Mouse (Mus musculus): ENCODE data around the gene Urgcp. TPM values are rescaled to one million over a fixed set of nuclear protein-coding genes. Genes with fewer than 3 reads are reported as not detected.
"Not testable (repeated sequence)": the region's sequence is repeated elsewhere in the genome, so short reads cannot be mapped to it uniquely, and the experiment has no call there.

The Urgcp gene
- 4.1 and 4.5 TPM in 2 replicates for total RNA-seq (2015)
- 7.0 and 7.1 TPM in 2 replicates for total RNA-seq (2017)

DNA sequence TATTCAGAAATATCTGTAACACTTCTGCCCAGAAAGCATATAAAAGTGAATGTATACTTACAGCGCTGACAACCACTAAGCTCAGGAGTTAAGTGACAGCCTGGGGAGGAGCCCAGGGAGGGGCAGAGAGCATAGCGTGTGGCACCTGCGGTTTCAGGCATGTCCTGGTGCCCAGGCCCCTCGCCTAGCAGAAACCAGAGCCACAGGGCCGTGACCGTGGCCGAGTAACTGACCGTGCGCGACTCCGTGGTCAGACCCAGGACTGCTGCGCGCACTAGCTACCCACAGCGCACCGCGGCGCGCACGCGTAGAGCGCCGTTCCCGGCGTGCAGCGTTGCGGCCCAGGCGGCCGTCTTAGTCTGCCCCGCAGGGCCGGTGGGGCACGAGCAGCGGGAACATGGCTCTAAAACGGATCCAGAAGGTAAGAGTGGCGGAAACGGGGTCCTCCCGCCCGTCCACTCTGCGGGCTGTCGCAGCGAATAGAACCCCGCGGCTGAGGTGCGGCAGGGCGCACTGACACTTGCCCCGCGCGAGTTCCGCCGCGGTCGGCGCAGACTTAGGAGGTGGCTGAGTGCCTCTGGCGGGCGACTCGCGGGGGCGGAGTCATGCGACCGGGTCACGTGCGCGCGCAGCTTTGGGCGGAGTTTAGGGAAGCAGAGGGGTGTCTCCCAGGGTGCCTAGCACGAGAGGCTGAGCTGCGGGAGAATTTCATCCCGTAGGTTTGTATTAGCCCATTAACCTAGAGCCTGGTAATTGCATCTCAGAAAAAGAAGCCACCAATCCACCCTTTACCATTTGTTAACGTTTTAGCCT, at the start of gene Urgcp:
Gene Urgcp, minus strand, starts transcription at position 557 of the 813 bp plus-strand sequence.
- ATAC-seq (replicated peaks; ENCODE audit: poor library complexity) = peak; percentile 93

- not testable (repeated sequence) for ATAC-seq (replicated peaks; ENCODE audit: poor library complexity)
These were observed 47.3 kb upstream of the Urgcp start for GRCm38 (mm10) chr11:5809487-5809886.

- no peak for ATAC-seq (replicated peaks; ENCODE audit: poor library complexity)
These were observed 45.8 kb upstream of the Urgcp start for GRCm38 (mm10) chr11:5807956-5808355.

DNA sequence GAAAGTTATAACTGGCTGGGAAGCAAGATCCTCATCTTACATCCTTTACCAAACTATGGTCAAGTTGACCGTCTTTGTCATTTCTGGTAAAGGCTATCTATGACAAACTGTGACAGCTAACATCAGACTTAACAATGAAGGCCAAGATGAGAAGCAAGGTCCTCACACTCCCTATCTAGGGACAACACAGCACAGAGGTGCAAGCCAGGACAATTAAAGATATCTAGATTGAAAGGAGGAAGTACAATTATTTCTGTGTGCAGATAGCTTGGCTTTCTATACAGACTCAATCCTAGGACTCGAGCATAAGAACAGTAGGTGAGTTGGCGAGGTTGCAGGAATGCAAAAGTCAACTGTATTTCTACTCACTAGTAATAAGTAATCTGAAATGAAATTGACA, 43.5 kb upstream of the Urgcp start:
- no peak for ATAC-seq (replicated peaks; ENCODE audit: poor library complexity)

DNA sequence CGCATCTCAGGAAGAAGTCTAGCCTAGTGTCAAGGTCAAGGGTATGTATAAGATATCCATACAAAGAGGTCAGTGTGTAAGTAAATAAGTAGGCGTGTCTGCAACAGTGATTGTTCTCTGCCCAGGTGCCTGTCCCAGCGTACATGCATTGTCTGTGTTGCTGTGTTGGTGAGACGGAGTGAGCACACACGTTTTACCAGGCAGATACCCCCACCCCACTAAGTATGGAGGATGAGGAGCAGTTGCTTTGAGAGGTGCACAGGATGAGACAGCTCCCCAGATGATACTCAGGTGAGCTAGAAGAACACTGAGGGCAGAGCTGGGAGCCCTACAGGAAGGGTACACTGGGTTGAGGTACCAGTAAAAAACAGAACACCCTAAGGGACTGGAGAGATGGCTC, 42.0 kb upstream of the Urgcp start:
- ATAC-seq (replicated peaks; ENCODE audit: poor library complexity) = no peak

- peak; percentile 21; the same call in 1 of the 2 replicates for ATAC-seq (replicated peaks; ENCODE audit: poor library complexity)
These were observed 41.4 kb upstream of the Urgcp start, which contains the start of gene Pgam2 for GRCm38 (mm10) chr11:5803551-5803981. Pgam2 (minus strand) TSS chr11:5803733.

DNA sequence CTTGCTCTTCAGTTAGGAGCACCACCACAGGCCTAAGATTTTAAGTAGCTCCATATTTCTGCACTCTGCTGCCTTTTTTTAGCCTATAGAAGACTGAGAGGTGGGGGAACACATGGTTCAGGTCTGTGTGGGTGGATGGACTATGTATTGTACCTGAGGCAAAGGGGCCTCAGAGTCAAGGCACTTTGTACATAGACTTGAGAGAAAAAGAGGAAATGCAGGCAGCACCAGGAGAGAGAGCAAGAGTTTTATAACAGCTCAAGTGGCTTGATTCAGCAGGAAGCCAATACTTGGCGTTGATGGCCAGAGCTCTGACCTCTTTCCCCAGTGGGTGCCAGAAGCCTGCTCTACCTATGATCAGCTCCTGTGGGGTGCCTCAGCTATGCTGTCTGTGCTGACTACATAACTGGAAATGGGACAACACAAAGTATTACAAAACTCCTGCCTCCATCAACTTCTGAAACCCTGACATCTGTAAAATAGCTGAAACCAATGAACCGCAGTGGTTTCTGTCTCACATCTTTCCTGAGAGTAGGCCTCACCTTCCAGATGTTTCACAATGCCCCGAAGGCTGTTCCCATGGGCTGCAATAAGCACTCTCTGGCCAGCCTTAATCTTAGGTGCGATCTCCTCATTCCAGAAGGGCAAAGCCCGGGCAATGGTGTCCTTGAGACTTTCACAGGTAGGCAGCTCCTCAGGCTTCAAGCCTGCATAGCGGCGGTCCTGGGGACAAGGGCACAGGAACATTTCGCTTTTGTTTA, 40.5 kb upstream of the Urgcp start:
- ATAC-seq (replicated peaks; ENCODE audit: poor library complexity) = peak; percentile 14; the same call in 1 of the 2 replicates

- ATAC-seq (replicated peaks; ENCODE audit: poor library complexity) = no peak
These were observed 39.8 kb upstream of the Urgcp start for GRCm38 (mm10) chr11:5802005-5802404.

GRCm38 (mm10) chr11:5801511-5801910, 39.3 kb upstream of the Urgcp start:
- no peak for ATAC-seq (replicated peaks; ENCODE audit: poor library complexity)

- no peak for ATAC-seq (replicated peaks; ENCODE audit: poor library complexity)
These were observed 37.7 kb upstream of the Urgcp start for GRCm38 (mm10) chr11:5799621-5800490.

- ATAC-seq (replicated peaks; ENCODE audit: poor library complexity) = no peak
These were observed 35.8 kb upstream of the Urgcp start for GRCm38 (mm10) chr11:5797928-5798327.

DNA sequence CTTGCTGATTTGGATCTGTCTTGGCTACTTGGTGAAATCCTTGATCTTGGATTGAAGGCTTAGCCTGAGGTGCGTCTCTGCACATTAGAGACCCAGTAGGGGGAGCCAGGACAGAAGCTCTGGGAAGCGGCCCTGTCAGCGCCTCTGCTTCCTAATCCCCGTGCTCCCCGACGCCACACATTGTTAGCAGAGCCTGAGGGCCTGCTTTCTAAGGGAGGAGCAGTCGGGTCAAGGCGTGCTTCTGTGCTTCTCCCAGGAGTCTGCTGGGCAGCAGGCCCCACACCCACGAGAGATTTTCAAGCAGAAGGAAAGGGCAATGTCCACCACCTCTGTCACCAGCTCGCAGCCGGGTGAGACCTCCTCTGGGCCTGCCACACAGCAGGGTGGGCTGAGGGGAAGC, 35.2 kb upstream of the Urgcp start:
- no peak for ATAC-seq (replicated peaks; ENCODE audit: poor library complexity)

DNA sequence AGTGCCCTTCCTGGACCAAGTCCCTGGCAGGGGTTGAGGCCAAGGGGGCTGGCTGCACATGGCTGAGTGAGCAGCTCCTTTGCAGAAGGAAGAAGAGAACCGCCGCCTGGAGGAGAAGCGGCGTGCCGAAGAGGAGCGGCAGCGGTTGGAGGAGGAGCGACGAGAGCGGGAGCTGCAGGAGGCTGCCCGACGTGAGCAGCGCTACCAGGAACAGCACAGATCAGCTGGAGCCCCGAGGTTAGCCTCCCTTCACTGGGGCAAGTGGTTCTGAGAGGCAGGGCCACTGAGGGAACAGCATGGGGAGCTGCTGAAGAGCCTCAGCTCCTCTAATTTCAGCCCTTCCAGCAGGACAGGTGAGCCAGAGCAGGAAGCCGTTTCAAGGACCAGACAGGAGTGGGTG, 34.8 kb upstream of the Urgcp start:
- no peak for ATAC-seq (replicated peaks; ENCODE audit: poor library complexity)

DNA sequence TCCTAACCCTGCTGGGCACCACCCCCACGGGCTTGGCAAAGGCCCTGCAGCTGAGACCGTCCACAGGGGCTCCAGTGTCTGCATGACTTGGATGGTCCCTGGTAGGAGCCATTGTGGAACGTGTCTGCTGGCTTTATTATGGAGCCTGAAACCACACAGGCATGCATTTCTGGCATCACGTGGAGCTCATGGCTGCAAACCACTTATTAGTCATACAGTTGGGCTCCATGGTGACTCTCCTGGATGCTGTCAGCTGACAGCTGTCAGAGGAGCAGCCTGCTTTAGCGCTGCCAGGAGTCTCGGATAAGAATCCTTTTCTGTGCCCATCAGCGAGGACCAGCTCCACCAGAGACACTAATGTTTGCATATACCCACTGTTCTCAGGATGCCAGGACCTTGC, 33.5 kb upstream of the Urgcp start:
- ATAC-seq (replicated peaks; ENCODE audit: poor library complexity) = no peak

- ATAC-seq (replicated peaks; ENCODE audit: poor library complexity) = no peak
These were observed 33.1 kb upstream of the Urgcp start for GRCm38 (mm10) chr11:5795290-5795689.

DNA sequence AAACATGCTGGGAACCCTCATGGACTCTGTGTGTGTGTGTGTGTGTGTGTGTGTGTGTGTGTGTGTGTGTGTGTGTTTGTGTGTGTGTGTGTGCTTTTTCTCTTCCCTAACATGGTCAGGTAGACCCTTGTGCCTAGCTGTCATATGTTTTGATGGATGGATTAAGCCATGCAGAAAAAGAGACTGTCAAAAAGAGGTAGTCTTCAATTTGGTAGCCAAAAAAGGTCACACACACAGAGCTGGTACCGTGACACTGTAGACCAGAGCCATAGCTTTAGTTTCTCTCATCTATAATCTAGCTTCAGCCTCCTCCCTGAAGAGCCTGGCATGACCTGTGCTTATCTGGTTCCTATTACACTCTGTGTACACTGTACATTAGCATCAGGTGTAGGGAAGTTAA, 28.3 kb upstream of the Urgcp start:
- ATAC-seq (replicated peaks; ENCODE audit: poor library complexity) = no peak

DNA sequence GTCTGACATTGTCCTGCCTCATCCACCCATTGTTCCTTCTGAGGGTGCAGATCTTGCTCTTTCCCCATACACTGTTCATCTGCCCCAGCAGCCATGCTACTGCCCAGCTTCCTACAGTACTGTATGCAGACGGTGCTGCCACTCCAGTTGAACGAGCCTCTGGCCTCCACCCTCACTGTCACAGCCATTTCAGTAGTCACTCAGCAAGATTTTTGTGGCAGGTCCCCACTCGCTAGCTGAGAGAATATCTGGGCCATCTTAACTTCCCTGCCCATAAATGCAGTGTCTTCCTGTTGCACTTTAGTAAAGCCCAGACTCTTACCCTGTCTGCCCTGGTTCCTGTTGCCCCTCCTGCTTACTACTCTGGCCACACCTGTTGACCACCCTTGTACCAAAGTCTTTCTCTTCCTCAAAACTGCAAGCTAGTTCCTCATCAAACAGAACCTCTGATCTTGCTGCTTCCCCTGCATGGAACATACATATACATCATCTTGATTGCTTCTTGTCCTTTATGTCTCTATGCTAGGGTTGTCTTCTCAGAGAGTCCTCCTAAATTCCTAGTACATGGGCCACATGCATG, 27.7 kb upstream of the Urgcp start:
- peak; percentile 8; the same call in 1 of the 2 replicates for ATAC-seq (replicated peaks; ENCODE audit: poor library complexity)

GRCm38 (mm10) chr11:5789071-5789753, 27.0 kb upstream of the Urgcp start:
- peak; percentile 45 for ATAC-seq (replicated peaks; ENCODE audit: poor library complexity)

DNA sequence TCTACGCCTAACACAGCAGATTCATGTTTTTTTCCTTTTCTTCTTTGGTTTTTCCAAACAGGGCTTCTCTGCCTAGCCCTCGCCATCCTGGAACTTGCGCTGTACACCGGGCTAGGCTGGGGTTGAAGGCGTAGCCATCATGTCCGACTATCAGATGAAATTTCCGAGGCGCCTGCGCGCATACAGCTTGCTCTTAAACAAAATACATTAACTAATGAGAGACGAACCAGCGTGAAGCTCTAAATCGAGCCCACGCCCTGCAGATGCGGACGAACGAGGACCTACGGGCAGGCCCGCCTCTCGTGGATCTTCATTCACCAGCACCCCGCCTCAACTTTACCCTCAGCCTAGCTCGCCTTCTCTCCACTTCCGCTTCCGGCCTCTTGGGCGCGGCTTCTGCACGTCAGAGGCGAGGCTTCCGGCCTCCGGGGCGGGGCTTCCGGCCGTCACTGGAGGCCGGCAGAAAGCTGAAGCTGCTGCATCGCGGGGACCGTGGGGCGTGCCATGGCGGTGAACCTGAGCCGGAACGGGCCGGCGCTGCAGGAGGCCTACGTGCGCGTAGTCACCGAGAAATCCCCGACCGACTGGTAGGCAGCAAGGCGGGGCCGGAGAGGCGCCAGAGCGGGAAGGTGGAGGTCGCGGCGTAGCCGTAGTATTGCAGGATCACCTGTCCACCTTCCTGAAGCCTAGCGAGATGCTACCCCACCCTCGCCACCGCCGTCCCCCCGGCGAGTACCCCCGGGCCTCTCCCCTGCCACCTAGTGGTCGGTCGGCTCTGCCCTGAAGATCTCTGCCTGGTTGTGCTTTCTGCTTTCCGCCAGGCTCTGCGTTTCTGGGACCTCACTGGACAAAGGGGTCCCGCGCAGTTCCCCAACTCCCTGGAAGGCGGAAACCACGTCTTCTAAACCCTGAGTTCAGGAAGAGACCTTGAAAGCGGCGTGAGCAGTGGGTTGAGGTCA, 26.2 kb upstream of the Urgcp start, which contains the start of gene Dbnl:
Gene Dbnl, plus strand, starts transcription at position 433 of the 959 bp plus-strand sequence.
- ATAC-seq (replicated peaks; ENCODE audit: poor library complexity) = peak; percentile 81
